Mouse (Mus musculus): ENCODE data around the gene Akt2. TPM values are rescaled to one million over a fixed set of nuclear protein-coding genes. Genes with fewer than 3 reads are reported as not detected.
A peak's percentile ranks its signal among the peaks of the same experiment; 100 is the strongest.

The Akt2 gene
- total RNA-seq, 2 experiments from 2014 or later, result 115 to 116 TPM

GRCm38 (mm10) chr7:27605499-27606285 is 14.3 kb downstream of the Akt2 start:
- Histone ChIP-seq H3K27ac (peak overlapping the region; percentile 87), H3K4me3 (peak overlapping the region; percentile 19; the same call in 1 of the 2 replicates)
- peak; percentile 52 to 77 for DNase-seq (ENCODE audit: extremely low spot score in 1 of 2, low spot score in 2 of 2)
- TF ChIP-seq CTCF (IDR thresholded peaks at IDR 0.05), result no peak
- intact Hi-C loops (cut with DNase I), result no loop called here

DNA sequence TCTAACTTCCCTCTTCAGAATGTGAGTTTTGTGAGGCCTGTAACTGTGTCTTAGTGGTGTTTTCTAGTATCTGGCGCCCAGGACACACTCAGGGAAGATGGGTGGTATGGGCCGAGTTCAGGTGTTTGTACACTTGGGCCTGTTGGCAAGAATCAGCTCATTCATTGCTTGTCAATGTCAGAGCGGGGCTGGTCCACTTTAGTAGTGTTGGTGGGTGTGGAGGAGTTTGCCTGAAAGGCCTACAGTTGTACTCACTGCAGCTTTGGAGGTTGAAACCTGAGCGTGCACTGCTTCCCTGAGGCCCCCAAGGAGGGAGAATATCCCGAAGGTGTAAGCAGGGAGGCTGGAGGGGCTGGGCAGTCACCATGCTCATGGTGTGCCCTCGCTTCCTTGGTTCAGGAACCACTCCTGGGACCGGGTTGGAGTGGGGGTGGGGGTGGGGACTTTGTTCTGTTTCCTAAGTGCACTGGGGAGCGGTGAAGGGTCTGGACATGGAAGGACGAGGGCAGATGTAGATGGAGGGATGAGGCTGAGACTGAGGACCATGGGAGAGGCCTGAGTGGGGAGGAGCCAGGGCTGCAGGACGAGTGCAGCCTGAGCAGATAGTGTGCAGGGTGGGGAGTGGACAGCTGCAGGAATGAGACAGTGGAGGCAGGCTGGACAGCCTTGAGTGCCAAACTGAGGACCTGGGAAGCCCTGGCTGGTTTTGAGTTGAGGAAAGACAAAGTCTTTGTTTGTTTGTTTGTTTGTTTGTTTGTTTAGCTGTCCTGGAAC is 15.3 kb downstream of the Akt2 start:
- intact Hi-C loops (cut with DNase I), result no loop called here
- H3K27ac ChIP-seq, result peak overlapping the region; percentile 73
- DNase-seq (ENCODE audit: extremely low spot score in 1 of 2, low spot score in 2 of 2), result no peak
- TF ChIP-seq CTCF (IDR thresholded peaks at IDR 0.05), result no peak
- no peak overlapping the region for H3K4me3 ChIP-seq

- intact Hi-C loops (cut with DNase I), result no loop called here
- TF ChIP-seq CTCF (IDR thresholded peaks at IDR 0.05), result no peak
- no peak overlapping the region for H3K4me3 ChIP-seq
- peak; percentile 50 to 53 for DNase-seq (ENCODE audit: extremely low spot score in 1 of 2, low spot score in 2 of 2)
- peak overlapping the region; percentile 73 for H3K27ac ChIP-seq
Observed at GRCm38 (mm10) chr7:27607580-27607979, 16.2 kb downstream of the Akt2 start.

- intact Hi-C loops (cut with DNase I), result no loop called here
- no peak for TF ChIP-seq CTCF (IDR thresholded peaks at IDR 0.05)
- no peak for DNase-seq (ENCODE audit: extremely low spot score in 1 of 2, low spot score in 2 of 2)
- no peak overlapping the region for H3K4me3 ChIP-seq
- H3K27ac ChIP-seq, result peak overlapping the region; percentile 73
Observed at GRCm38 (mm10) chr7:27608130-27608529, 16.8 kb downstream of the Akt2 start.

DNA sequence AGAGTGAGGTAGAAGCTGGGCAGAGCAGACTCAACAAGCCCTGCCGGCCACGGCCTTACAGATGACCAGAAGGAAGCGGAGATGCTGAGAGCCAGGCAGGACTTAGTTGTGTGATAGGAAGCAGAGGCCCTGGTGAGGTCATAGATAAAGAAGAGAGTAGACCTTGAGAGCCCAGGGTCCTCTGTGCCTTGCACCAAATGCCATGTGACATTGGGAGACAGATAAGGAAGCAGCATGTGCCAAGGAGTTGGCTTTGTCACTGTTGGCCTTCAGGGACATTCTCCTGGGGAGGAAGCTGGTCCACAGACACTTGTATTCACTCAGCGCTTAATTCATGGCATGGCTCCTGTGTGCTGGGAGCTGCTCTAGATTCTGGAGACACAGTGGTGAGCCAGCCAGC is 17.9 kb downstream of the Akt2 start:
- intact Hi-C loops (cut with DNase I), result no loop called here
- DNase-seq (ENCODE audit: extremely low spot score in 1 of 2, low spot score in 2 of 2), result no peak
- TF ChIP-seq CTCF (IDR thresholded peaks at IDR 0.05), result no peak
- peak overlapping the region; percentile 44 for H3K27ac ChIP-seq
- no peak overlapping the region for H3K4me3 ChIP-seq

DNA sequence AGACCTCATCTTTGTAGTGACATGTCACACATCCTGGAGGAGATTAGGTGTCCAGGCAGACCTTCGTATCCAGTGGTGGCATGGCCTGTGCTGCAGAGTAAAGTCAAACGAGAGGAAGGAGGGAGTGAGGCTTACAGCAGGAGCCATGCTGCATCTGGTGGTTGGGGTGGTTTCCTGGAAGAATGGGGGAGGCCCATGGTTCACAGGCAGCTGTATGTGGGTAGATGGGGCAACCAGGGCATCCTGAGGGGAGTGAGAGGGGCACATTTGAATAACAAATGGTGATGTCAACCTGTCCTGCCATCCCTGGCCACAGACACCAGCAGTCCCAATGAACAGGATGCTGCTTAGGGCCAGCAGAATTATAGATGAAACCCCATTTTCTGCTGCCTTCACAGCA is 18.3 kb downstream of the Akt2 start:
- DNase-seq (ENCODE audit: extremely low spot score in 1 of 2, low spot score in 2 of 2), result no peak
- no peak overlapping the region for H3K4me3 ChIP-seq
- no peak for TF ChIP-seq CTCF (IDR thresholded peaks at IDR 0.05)
- peak overlapping the region; percentile 44 for H3K27ac ChIP-seq
- intact Hi-C loops (cut with DNase I), result no loop called here

DNA sequence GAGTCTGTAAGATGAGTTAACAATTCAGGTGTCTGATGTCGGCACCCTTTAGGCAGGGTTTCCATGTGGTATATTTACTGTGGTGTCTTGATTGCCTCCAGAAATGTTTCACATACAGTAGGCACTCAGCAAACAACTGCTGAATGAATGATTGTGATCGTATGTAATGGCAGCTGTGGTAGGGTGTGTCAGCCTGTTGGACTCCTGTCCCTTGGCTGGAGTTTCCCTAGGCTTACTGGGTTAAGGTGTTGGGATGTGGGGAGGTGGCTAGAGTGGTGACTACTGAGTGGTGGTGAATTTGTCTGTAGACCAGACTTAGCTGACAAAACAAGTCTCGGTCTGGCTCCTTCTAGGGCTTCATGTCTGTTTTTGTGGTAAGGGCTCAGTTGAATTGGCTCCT is 19.0 kb downstream of the Akt2 start:
- DNase-seq (ENCODE audit: extremely low spot score in 1 of 2, low spot score in 2 of 2), result no peak
- no peak for TF ChIP-seq CTCF (IDR thresholded peaks at IDR 0.05)
- H3K27ac ChIP-seq, result no peak overlapping the region
- intact Hi-C loops (cut with DNase I), result no loop called here
- no peak overlapping the region for H3K4me3 ChIP-seq

- intact Hi-C loops (cut with DNase I), result no loop called here
- no peak for TF ChIP-seq CTCF (IDR thresholded peaks at IDR 0.05)
- DNase-seq (ENCODE audit: extremely low spot score in 1 of 2, low spot score in 2 of 2), result no peak
- Histone ChIP-seq H3K4me3 (no peak overlapping the region), H3K27ac (0 out of 2 replicates have a peak overlapping the region, but pooled peaks have one; percentile 37)
Observed at GRCm38 (mm10) chr7:27610871-27611270, 19.5 kb downstream of the Akt2 start.

- H3K27ac ChIP-seq, result peak overlapping the region; percentile 68
- no peak overlapping the region for H3K4me3 ChIP-seq
- no peak for DNase-seq (ENCODE audit: extremely low spot score in 1 of 2, low spot score in 2 of 2)
- TF ChIP-seq CTCF (IDR thresholded peaks at IDR 0.05), result no peak
- intact Hi-C loops (cut with DNase I), result no loop called here
Observed at GRCm38 (mm10) chr7:27612940-27613339, 21.6 kb downstream of the Akt2 start.

DNA sequence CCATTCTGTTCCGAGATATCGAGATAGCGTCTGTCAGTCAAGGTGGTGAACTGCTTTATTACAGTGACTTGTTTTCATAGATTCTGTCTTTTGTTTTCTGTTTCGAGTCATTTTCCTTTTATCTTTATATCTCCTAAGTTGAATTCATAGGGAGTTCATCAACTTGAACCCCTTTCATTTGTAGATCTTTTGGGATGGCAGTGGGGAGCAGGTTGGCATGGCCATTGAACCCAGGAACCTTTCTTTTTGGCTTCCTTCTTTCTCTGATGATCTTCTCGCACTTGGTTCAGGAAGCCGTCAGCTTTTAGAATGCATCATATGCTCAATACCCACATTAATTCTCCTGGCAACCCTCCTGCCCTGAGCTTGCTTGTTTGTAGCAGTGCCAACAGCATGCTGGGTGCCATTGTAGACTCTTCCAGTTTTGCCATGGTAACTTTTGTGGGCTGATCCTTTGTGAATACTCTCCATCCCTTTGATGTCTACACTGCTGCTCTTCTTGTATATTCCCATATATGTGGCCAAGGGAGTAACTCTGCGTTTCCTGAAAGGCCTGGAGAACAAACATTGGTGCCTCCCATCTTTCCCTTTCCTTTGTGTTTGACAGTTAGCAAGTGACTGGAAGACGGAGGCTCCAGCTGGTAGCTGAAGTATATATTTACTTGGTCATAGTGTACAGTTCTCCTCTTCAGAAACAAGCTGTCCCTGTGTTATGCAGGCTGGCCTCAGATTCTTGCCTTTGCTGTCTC is 22.6 kb downstream of the Akt2 start:
- DNase-seq (ENCODE audit: extremely low spot score in 1 of 2, low spot score in 2 of 2), result no peak

DNA sequence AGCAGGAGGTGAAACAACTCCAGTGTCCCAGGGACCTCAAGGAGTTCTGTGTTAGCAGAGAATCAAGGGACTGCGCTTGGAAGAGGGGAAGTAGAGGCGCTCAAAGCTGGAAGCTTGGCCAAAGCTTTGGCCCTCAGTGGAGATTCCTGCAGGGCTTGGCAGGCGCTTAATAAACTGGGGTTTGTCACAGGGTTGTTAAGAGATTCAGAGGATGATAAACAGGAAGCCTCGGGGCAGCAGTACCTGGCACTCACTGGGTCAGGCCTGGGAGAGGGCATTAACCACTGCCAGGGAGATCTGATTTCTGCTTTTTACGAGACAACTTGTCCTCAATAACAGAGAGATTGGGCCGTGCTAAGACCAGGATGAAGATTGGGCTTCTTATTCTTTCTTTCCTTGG is 29.7 kb downstream of the Akt2 start:
- no peak for TF ChIP-seq CTCF (IDR thresholded peaks at IDR 0.05)
- Histone ChIP-seq H3K27ac (peak overlapping the region; percentile 54), H3K4me3 (no peak overlapping the region)
- no peak for DNase-seq (ENCODE audit: extremely low spot score in 1 of 2, low spot score in 2 of 2)
- intact Hi-C loops (cut with DNase I), result no loop called here

More for the DNA sequence above, 22.6 kb downstream of the Akt2 start:
- H3K4me3 ChIP-seq, result no peak overlapping the region
- no peak for TF ChIP-seq CTCF (IDR thresholded peaks at IDR 0.05)
- H3K27ac ChIP-seq, result peak overlapping the region; percentile 68
- intact Hi-C loops (cut with DNase I), result no loop called here

DNA sequence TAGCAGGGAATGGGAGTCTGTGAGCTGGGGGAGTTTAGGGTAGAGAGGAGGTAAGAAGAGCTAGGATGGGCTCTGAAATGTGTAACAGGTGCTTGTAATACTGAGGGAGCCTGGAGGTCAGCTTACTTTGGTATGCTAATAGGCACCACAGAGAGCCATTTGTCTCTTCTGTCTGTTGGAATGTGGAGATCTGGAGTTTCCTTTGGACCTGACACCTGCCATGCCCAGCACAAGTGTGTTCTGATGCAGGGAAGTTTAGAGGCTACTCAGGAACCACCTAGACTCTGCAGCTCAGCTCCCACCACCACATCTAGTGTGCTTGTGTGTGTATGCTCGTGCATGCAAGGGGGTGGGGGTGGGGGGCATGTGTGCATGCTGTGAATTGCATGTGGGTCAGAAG is 30.9 kb downstream of the Akt2 start:
- no peak overlapping the region for H3K4me3 ChIP-seq
- intact Hi-C loops (cut with DNase I), result no loop called here
- no peak overlapping the region; the same call in 1 of the 2 replicates for H3K27ac ChIP-seq
- no peak for DNase-seq (ENCODE audit: extremely low spot score in 1 of 2, low spot score in 2 of 2)
- no peak for TF ChIP-seq CTCF (IDR thresholded peaks at IDR 0.05)
